ENCODE assay signal across 8 mouse cellular contexts in genomic region chr13:67360131-67360744, GRCm38 (mm10). TPM values are rescaled to one million over a fixed set of nuclear protein-coding genes. Genes with fewer than 3 reads are reported as not detected.
A peak's percentile ranks its signal among the peaks of the same experiment; 100 is the strongest.
DNase-seq lines count a peak whose midpoint lies in the region; ATAC-seq lines count a peak whose summit lies in the region.

TSS of gene Gm28044 (minus strand) at chr13:67360536.
TSS of gene Zfp953 (minus strand) at chr13:67360605.

- H3K9ac ChIP-seq in forebrain, embryonic 14.5 days (ENCODE audit: low read length) = peak within 1 kb of the TSS; percentile 65
- H3K9ac ChIP-seq in neural tube, embryonic 15.5 days (replicated peaks) = peak within 1 kb of the TSS; percentile 59

- peak; percentile 85 for DNase-seq in ES-CJ7 (ENCODE audit: low read depth, low spot score)
- peak; percentile 80 for DNase-seq in cerebellum, adult 11 months
- peak; percentile 95 for DNase-seq in forebrain, embryonic 14.5 days (ENCODE audit: low spot score)
- DNase-seq in heart, postnatal 14 days = peak; percentile 83 to 92
- peak; percentile 90 for DNase-seq in layer of hippocampus, adult 11-12 months (ENCODE audit: low spot score)
- DNase-seq in lung, adult 18-20 months = peak; percentile 93 to 94
- DNase-seq in testis, postnatal 14 days (ENCODE audit: low spot score) = peak; percentile 82

- no peak within 1 kb of the TSS for H3K27ac ChIP-seq in forebrain, embryonic 14.5 days (ENCODE audit: low read depth, low read length)
- peak within 1 kb of the TSS; percentile 62 for H3K27ac ChIP-seq in neural tube, embryonic 15.5 days (replicated peaks)

- peak; percentile 97 for ATAC-seq in forebrain, embryonic 14.5 days
- peak; percentile 96 for ATAC-seq in neural tube, embryonic 15.5 days (ENCODE audit: low FRiP score)

- intact Hi-C loops in heart, postnatal 14 days (cut with DNase I) = loop anchor here (2.0 kb wide), 1 partner anchor 23 kb away; no protein-coding TSS in a partner anchor

- H3K4me3 ChIP-seq in forebrain, embryonic 14.5 days (ENCODE audit: low read depth, low read length) = peak within 1 kb of the TSS; percentile 50
- peak within 1 kb of the TSS; percentile 71 for H3K4me3 ChIP-seq in neural tube, embryonic 15.5 days (replicated peaks)

- H3K27me3 ChIP-seq in forebrain, embryonic 14.5 days (replicated peaks; ENCODE audit: control insufficient read depth, insufficient read depth, low read length) = no peaks in the 10 kb centered on the region
- no peaks in the 10 kb centered on the region for H3K27me3 ChIP-seq in neural tube, embryonic 15.5 days (replicated peaks)

- under 1% methylated on average over 15 of the region's 15 CpGs for WGBS in forebrain, embryonic 14.5 days
- WGBS in neural tube, embryonic 15.5 days = under 1% methylated on average over 15 of the region's 15 CpGs

- no peaks in the 10 kb centered on the region for H3K4me1 ChIP-seq in forebrain, embryonic 14.5 days (ENCODE audit: control insufficient read depth, insufficient read depth, low read length)
- H3K4me1 ChIP-seq in neural tube, embryonic 15.5 days = peaks cover 13% of the 10 kb centered on the region

- H3K36me3 ChIP-seq in forebrain, embryonic 14.5 days (ENCODE audit: control insufficient read depth, insufficient read depth, low read length) = no peaks in the 10 kb centered on the region
- H3K36me3 ChIP-seq in neural tube, embryonic 15.5 days = no peaks in the 10 kb centered on the region

- H3K4me2 ChIP-seq in forebrain, embryonic 14.5 days (ENCODE audit: low read length) = peak within 1 kb of the TSS; percentile 76
- peak within 1 kb of the TSS; percentile 78 for H3K4me2 ChIP-seq in neural tube, embryonic 15.5 days

- H3K9me3 ChIP-seq in forebrain, embryonic 14.5 days (replicated peaks; ENCODE audit: control insufficient read depth, low read length) = no peaks in the 10 kb centered on the region
- no peaks in the 10 kb centered on the region for H3K9me3 ChIP-seq in neural tube, embryonic 15.5 days (replicated peaks)

RNA-seq across cellular contexts. Expression of gene Gm28044, which starts in this region (rescaled TPM):
- 0.67 TPM in 1 of 2 replicates, not detected in the other for polyA plus RNA-seq in forebrain, embryonic 14.5 days (2014; fragmentation: Nextera tagmentation; extraction: Ambion mirVana)
- under 1 TPM; 0.67 to 0.93 TPM for total RNA-seq in heart, postnatal 14 days (2021)
- polyA plus RNA-seq in neural tube, embryonic 15.5 days (2015; fragmentation: Nextera tagmentation; extraction: Ambion mirVana) = not detected in 2 replicates

RNA-seq across cellular contexts. Expression of gene Zfp953, which starts in this region (rescaled TPM):
- polyA plus RNA-seq in forebrain, embryonic 14.5 days (2014; fragmentation: Nextera tagmentation; extraction: Ambion mirVana) = 0.88 TPM in 2 replicates
- 1 to 10 TPM; 1.3 to 1.5 TPM for total RNA-seq in heart, postnatal 14 days (2021)
- 0.56 and 0.77 TPM in 2 replicates for polyA plus RNA-seq in neural tube, embryonic 15.5 days (2015; fragmentation: Nextera tagmentation; extraction: Ambion mirVana)

Comparison
In these comparisons a context has a peak if more than half of its experiments do, and no peak if none do; other contexts are left out.
1. Peak in DNase-seq, ATAC-seq, H3K4me3 ChIP-seq, H3K9ac ChIP-seq and H3K4me2 ChIP-seq in forebrain, embryonic 14.5 days; RNA of the genes that start here not detected or under 1 TPM.
2. Peak in ATAC-seq, H3K4me3 ChIP-seq, H3K27ac ChIP-seq, H3K9ac ChIP-seq and H3K4me2 ChIP-seq in neural tube, embryonic 15.5 days; RNA of the genes that start here not detected or under 1 TPM.